Mouse (Mus musculus) T-helper 1 cell (primary cell): ENCODE data around the gene Afg3l1.
"Not testable (repeated sequence)": the region's sequence is repeated elsewhere in the genome, so short reads cannot be mapped to it uniquely, and the experiment has no call there.

Source experiments
- in situ Hi-C: fragments of 300-600 bp; cut with MboI, MseI; formaldehyde crosslinking; loops from one replicate; pipeline ENCODE4 v1.15.1; 2025; ENCODE audit warnings: high pct_unique_total_duplicates

The Afg3l1 gene

DNA sequence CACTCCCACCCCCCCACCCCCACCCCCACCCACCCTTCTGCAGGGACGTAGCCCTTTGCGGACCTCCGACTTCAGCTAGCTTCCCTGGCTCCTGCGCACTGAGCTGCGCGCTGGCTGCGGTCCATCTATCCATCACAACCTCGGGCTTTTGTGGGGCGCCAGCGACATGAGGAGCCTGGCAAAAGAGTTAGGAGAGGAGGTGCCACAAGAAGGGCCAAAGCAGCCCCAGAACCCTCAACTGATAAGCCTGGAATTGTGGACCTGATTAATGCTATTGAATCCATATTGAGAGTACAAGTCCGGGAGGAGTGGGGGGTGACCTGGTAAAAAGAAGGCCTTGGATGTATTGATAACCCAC is 37.8 kb downstream of the Afg3l1 start:
- in situ Hi-C loops, result no loop called here

DNA sequence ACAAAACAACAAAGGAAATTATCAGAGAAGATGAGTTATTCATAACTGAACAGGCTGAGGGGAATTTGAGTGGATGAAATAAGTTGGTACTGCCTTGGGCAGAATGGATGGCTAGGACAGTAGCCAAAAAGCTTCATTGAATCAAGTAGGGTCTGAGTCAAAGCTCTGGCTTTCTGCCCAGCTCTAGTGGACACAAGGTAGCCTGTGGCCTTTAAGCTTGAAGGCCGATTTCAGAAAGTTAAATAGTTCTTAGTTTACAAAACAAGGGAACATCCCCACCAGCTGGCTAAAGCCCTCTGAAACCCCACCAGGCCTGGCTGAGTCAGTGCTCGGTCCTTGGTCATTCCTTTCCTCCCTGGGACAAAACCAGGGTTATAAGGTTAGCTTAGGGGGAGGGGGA is 38.9 kb downstream of the Afg3l1 start:
- in situ Hi-C loops, result no loop called here

DNA sequence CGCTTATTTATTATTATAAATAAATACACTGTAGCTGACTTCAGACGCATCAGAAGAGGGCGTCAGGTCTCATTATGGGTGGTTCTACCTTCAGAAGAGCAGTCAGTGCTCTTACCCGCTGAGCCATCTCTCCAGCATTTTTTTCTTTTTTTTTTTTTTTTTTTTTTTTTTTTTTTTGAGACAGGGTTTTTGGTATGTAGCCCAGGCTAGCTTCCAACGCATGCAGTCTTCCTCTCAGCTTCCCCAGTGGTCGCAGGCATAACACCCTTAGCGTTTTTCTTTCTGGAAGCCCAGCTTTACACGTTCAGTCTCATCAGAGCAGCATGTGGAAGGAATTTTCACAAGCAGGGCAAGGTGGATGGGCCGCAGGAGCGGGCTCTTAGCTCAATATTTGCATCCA is 40.5 kb downstream of the Afg3l1 start:
- in situ Hi-C loops, result no loop called here

DNA sequence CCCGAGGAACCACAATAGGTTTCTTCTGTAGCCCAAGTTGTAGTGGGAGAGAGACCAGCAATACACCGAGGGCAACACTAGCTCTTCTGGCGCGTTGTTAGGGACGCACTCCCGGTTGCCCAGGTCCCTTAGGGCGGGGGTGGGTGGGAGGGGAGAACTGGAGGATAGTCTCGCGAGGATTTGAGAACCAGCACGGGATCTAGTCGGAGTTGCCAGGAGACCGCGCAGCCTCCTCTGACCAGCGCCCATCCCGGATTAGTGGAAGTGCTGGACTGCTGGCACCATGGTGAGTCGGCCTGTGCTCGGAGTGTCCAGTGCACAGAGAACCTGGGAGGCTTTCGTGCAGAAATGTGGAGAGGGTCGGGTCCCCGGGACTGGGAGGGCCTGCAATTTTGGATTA is 41.0 kb downstream of the Afg3l1 start, which contains the start of gene Gas8:
Gene Gas8 (plus strand): TSS at position 168 of the 400 bp plus-strand sequence.
- in situ Hi-C loops, result no loop called here

DNA sequence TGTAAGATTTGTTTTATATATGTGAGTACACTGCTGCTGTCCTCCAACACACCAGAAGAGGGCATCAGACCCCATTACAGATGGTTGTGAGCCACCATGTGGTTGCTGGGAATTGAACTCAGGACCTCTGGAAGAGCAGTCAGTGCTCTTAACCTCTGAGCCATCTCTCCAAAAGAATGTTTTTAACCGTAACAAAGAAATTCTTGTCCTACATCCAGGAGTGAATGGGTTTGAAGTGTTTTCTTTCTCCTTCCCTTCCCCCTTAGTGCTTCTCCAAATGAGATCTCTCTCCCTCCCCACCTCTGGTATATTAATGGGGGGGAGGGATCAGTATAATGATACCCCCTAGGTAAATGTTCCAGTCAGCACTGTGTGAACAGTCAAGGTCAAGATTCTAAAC is 42.3 kb downstream of the Afg3l1 start:
- in situ Hi-C loops, result not testable (repeated sequence)

DNA sequence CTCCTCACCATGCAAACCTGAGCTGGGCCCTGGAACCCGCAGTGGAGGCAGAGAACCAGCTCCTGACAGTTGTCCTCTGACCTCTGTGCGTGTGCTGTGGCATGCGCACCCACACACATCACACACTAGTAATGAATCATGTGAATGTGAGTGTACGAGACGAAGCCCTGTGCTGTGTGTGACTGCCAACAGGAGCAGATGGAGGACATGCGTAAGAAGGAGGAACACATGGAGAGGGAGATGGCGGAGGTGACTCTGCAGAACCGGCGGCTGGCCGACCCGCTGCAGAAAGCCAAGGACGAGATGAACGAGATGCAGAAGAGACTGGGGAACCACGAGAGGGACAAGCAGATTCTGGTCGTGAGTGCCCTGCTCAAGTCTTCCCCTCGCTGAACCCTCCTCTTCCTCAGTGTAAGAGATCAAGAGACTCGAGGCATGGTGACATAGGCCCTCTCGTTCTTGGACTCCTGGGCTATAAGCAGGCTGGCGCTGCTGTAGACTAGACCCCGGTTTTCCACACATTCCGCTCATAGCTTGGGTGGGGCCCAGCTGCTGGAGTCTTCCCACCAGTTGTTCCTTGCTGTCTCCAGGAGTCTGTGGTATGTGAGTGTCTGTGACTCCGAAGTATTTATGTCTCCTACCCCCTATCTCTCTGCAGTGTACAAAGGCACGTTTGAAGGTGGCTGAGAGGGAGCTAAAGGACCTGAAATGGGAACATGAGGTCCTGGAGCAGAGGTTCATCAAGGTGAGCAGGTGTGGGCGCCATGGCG is 50.2 kb downstream of the Afg3l1 start:
- in situ Hi-C loops, result no loop called here

DNA sequence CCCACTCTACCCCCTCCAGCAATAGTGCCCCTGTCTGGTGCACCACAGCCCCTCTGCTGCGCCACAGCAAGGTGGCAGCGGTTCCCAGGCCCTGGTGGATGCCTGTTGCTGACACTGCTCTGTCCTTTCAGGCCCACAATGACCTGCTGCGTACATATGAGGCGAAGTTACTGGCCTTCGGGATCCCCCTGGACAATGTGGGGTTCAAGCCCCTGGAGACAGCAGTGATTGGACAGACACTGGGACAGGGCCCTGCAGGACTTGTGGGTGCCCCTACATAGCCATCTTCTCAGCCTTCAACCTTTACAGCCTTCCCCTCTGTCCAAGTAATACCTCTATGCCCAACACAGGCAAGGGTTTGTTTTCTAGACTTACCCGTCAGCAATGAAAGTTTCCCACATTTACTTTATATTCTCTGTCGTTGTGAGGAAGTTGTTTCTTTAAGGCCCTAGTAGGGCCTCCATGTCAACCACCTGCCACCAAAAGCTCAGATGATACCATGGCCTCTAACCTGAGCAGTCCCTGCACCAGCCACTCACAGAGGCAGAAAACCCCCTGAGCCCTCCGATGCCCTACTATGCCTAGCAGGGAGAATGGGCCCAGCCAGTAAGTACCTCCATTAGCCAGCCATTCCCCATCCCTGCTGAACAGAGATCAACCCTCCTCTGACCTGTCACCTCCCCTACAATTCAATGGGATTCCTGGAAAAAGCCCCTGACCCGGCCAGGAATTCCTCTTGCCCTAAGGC is 58.7 kb downstream of the Afg3l1 start:
- in situ Hi-C loops, result no loop called here

DNA sequence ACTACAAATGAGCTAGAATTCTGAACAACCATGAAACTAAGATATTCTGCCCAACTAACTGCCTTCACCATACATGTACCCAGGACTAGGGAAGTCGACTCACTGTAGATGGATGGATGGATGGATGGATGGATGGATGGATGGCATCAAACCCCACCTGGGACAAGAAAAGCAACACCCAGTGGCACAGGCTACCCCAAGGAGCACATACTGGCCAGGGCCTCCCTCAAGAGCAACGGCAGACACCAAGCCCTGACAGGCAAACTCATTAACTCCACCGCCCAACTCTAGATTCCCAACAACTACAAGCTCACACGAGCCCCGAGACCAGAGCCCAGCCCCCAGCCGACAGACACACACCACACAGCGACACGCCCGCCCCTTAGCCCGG is 59.3 kb downstream of the Afg3l1 start:
- in situ Hi-C loops, result no loop called here

DNA sequence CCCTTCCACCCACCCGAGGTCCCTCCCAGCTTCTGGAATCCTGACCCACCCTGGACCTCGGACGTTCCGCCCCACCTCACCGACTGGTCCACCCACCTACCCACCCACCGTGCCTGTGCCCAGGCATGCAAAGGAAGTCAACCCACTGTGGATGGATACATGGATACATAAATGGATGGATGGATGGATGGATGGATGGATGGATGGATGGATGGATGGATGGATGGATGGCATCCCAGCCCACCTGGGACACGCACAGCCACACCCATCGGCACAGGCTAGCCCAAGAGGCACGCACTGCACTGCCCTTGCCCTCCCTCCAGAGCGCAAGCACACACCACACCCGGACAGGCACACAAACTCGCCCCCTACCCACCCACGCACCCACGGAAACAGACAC is 59.9 kb downstream of the Afg3l1 start:
- in situ Hi-C loops, result not testable (repeated sequence)
